Mouse (Mus musculus) cerebellum, adult 18-20 months (tissue): ENCODE results near the gene Pusl1.

Experiments
- DNase-seq, 2 experiments: peaks; one replicate each; pipeline ENCODE4 v3.0.0; 2021

Gene Pusl1

DNA sequence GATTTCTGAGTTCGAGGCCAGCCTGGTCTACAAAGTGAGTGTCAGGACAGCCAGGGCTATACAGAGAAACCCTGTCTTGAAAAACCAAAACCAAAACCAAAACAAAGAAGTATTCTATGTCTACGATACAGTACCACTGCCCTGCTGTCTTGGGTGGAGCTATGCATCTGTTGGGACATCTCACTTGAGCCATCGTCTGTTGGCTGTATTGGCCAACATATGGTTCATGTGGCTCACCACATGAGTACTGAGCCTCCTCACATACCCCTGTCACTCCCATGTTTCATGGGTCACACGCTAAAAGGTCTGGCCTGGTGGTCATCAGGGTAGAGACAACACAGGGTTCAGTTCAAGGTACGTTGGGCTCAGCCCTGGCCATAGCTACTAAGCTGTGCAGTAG is 5.3 kb downstream of the Pusl1 start:
- DNase-seq, result no peak

DNA sequence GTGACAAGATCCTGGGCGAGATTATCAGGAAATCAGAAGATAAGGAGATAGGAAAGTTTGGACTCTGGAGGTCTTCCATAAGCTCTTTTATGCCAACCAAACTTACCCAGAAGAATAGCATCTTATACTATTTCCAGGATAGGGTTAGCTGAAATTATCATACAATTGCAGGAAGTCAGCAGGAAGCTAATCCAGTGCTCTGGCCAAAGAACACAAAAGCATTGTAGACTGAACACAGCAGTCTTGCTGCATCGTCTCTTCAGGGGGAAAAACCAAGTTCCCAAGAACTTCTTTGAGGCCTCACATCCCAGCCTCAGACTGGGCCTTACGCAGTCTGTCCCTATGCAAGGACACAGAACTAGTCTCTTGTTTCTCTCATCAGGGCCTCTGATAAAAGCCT is 8.0 kb downstream of the Pusl1 start:
- no peak for DNase-seq

DNA sequence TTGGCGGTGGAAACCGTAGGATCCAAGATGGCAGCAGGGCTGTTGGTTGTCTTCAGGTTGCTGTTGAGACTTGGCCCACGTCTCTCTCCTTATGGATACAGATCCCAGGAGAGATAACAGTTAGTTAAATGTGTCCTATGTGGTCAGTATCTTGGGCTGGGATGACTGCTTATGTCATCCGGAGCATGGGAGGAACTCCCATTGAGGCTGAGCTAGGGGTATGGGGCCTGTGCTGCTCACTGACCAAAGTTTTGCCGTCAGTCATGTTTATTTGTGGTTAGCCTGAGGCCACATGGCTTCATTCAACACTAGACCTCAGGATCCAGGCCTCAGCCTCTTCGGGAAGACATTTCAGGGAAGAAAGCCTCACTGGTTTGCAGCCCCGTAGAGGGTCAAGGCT is 20.2 kb downstream of the Pusl1 start:
- no peak for DNase-seq

DNA sequence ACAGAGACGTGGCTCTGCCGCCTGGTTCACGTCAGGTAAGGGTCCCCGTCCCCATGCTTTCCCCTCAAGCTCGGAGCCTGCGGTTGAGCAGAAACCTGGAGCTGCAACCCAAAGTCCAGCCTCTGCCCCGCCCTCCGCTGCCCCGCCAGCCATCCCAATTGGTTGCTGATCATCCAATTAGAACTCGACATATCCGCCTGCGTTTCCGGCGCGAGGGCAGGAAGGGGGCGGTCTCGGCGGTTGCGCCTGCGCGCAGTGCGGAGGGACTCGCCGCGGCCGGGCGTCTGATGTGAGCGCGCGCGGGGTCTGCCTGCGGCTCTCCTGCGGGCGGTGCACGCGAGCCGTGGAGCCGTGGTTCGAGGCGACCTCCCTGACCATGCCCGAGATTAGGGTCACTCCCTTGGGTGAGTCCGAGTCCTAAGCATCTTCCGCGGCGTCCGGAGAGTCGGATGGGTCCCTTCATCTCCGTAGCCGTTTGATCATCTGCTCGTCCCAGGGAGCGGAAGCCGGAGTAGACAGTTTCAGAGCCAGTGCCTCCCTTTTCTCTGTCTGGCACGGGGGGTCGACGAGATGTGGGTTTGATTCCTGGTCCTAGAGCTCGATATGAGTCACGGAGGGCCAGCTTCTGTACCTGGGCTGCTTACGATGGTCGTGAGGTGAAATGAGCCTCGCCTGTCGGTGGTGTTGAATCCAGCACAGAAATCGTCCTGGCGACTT is 22.1 kb downstream of the Pusl1 start, which contains the start of the genes Cptp and Ints11:
TSS of gene Cptp (minus strand) at position 124 of the 717 bp plus-strand sequence.
TSS of gene Ints11 (plus strand) at position 230 of the 717 bp plus-strand sequence.
- DNase-seq, result peak; percentile 96 to 98

DNA sequence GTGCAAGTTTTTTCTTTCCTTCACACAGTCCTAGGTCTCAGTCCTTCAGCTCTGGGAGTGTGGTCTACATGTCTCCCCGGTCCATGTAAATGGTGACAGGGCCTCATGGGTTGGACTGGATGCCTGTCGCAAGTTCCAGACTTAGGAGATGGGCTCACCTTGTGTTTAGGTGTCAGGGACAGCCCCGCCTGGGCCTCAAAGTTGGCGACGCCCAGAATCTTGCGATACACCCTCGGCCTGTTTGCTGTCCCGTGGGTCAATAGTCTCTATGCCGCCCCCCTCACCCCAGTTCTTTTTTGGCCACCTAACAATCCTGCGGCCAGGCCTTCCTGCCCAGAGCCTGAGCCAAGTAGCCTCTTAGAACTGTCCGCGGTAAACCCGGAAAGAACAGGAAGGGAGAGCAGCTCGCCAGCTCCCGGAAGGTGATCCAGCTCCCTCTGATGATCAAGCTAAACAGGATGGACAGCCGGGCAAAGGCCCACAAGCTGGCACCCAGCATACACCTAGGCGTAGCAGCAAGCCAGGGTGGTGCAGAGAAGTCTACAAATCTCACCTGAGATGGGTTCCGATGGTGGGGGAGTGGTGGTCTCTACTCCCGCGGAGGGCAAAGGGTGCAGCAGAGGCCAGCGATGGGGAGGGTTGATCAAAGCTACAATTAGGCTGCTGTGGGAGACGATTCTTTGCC is 22.8 kb downstream of the Pusl1 start:
- DNase-seq, result no peak

DNA sequence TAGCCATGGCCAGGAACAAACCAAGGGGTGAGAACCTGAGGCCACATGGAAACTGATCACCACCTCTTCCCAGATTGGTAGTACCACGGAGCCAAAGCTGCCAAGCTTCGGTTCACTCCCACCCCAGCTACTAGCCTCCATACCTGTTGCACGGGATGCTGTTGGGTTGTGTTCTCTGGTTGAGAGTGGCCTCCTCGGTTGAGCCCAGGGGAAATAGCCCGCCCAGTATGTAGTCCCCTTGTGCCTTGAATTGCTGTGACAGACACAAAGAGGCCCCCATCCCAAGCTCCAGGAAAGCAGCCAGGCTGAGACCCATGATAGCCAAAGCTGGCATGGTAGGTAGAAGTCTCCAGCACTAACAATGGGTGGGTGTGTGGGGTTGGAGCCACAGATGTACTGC is 28.6 kb downstream of the Pusl1 start, which contains the start of gene Tas1r3:
TSS of gene Tas1r3 (minus strand) at position 362 of the 400 bp plus-strand sequence.
- DNase-seq, result no peak

DNA sequence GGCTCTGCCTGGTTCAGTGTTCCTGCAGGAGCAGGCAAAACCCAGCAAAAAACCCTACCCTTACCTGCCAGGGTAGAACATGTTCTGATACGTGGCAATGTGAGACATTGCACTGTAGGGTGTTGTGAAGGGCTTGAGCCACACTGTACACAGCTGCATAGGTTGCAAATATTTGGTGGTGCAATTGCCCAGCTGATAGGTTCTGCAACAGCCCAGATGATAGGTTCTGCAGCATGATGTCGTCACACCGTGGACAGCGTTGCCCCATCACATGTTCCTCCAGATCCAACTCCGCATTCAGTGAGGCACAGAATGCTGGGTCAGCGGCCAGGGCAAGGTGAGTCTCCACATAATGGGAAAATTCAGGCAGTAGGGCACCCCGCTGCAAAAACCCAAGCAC is 29.8 kb downstream of the Pusl1 start:
- DNase-seq, result peak in 1 of 2 experiments; percentile 8

DNA sequence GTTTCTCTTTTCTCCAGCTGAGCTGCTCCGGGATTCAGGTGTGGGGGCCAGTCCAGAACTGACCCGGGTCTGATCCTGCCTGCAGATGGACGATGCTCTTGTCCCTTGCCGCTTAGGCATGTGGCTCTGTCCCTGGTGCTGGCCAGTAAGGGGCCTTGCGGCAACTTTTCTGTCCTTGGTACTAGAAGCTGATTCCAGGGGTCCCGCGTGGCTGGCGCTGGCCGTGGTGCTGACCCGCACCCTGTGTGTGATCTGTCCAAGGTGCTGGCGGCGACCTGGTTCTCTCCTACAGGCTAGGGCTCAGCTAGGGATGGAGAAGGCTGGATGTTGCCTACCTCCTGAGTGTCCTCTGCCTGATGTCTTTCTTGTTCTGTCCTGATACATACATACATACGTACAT is 32.3 kb downstream of the Pusl1 start:
- DNase-seq, result no peak

DNA sequence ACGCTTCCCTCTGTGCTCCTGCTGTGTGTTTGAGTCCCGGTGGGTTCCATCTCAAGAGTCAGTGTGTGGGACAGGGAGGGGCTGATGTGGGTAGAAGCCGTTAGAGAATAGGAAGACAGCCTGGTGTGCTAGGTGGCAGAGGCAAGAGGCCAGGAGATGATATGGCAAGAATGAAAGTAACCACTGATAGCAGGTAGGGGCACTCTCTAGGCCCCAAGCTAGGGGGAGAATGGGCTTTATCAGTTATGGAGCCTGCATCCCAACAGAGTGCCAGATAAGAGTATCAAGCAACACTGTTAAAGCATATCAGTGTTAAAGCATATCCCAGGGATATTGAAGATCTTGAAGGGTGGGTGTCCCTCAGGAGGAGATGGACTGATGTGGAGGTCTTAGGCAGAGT is 34.7 kb downstream of the Pusl1 start:
- no peak for DNase-seq

DNA sequence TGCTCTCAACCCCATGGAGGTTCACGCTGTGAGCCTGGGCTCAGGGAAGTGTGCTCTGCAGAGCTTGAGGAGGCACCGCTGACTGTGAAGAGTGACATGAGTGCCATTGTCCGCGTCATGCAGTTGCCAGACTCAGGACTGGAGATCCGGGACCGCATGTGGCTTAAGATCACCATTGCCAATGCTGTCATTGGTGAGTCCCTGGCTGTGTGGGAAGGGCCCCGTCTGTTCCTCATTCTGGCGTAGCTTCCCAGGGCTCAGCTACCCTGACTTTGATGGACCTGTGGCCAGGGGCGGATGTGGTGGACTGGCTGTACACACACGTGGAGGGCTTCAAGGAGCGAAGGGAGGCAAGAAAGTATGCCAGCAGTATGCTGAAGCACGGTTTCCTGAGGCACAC is 35.5 kb downstream of the Pusl1 start:
- DNase-seq, result peak in 1 of 2 experiments; percentile 48

DNA sequence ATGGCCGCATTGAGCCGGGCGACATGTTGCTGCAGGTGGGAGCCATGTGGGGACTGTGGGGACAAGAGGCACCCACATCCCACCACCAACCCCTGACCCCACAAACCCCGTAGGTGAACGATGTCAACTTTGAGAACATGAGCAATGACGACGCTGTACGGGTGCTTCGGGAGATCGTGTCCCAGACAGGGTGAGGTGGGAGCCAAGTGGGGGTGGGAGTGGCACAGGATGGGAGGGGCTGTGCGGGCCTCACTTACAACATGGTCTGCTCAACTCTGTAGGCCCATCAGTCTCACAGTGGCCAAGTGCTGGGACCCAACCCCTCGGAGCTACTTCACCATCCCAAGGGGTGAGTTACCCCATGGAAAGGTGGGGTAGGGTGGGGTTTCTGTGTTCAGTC is 36.6 kb downstream of the Pusl1 start:
- no peak for DNase-seq

DNA sequence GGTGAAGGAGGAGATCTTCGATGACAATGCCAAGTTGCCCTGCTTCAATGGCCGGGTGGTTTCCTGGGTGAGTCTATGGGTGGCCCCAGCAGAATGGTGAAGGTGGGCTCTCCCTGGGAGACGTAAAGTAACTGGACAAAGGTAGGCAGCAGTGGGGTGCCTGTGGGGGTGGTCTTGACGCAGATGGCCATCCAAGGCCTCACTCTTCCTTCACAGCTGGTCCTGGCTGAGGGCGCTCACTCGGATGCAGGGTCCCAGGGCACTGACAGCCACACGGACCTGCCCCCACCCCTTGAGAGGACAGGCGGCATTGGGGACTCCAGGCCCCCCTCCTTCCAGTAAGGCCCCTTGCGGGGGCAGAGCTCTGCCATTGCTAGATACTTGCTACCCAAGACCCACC is 38.2 kb downstream of the Pusl1 start:
- no peak for DNase-seq

DNA sequence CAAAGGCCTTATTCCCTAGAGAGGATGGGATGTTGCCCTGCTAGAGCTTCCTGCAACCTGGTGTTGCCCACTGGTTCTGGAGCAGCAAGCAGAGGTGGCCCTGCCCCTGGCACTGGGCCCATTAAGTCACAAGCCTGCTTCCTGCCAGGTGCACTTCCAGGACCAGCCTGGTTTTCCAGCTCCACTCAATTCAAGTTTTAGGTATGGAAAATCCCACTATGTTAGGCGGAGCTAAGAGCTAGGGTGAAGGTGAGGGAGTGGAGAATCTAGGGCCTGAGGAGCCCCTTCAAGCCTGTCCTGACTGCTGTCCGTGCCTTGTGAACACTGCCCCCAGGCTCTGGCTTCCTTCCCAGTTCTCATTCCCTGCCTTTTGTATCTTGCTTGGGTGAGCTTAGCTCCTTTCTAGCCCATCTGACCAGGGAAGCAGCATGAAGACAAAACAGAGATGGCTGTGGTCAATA is 39.6 kb downstream of the Pusl1 start:
- peak; percentile 59 for DNase-seq

DNA sequence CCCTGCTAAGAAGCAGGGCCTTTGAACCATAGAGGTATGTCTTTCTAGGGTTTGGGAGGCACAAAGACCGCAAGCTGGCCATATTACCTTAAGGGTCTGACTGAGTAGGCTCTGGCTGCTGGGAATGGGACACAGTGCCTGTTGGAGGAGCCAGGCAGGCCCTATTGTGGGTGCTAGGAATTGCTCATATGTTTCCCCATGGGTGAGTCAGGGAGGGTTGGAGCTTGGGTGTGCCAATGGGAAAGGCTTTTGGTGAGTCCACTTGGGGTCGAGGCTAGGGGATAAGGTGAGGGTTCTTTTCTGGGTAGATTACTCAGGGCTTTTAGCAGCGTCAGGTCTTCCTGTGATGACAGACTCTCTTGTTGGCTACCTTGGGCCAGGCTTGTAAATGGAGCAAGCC is 40.2 kb downstream of the Pusl1 start:
- peak in 1 of 2 experiments; percentile 7 for DNase-seq

DNA sequence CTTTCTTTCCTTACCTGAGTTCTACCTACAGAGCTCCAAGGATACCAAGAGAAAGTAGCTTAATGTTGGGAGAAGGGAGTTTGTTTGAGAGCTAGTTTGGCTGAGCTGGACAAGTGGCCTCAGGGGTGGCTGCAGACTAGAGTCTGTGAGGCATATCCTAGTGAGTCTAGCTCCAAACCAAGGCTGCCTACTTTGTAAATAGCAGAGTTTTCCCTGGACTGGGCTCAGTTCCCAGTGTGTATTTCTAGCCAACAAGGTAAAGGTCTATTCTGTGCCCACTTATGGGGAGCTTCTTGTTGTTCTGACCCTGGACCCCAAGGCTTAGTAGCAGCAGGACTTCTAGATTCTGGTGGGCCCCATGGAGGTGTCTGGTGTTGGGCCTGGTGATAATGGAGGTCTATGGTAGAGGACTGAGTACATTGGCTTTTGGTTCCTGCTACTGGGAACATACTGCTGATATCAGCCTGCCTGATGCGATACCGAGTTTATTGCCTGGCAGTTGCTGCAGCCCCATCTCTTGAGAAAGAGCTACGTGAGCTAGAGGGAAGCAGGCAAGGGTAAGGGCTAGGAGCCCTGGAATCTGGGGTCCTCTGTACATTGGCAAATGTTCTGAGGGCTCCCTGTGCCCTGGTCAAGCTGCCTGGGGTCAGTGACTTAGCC is 41.7 kb downstream of the Pusl1 start:
- peak in 1 of 2 experiments; percentile 14 for DNase-seq

DNA sequence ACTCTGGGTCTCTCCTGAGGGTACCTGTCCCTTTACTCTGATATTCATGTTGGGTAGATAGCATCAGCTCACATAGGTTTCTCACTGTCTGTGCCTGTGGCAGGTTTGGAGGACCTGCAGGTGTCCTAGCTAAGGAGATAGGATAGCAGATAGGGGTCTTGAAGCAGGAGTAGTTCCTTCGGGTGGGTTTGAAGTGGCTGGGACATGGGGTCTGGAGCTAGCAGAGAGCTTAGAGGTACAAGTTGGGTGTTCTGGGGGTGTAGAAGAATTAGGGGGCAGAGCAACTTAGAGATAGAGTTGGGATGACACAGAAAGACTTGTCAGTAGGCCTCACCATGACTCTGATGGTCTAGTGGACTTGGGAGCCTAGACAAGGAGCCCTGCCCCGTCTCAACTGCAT is 42.2 kb downstream of the Pusl1 start:
- DNase-seq, result no peak

DNA sequence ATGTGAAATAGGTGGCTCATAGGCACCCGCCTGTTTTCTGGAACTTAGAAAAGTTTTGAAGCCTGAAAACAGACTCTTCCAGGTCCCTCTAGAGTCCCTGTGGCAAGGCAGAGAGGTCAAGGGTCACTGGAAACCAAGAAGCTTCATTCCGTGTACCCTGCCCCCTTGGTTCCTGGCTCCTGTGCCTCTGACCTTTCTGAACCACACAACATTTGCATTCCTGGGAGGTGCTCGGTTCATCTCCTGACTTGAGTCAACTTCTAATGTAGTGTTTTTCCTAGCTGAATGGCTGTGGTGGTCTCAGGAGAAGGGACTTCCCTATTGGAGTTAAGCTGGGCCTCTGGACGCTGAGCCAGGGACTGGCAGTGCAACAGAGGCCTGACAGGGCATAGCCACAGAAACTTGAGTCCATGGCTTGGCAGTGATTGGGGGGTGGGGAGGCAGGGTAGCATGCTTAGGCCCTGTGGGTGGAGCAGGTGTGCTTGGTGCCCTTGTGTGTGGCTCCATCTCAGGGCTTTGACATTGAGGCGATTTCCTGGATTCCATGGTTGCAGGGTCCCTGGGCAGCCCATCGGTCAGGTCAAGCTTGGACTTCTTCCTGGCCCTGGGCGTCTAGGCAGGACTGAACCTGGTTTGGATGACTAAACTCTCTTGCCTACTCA is 43.0 kb downstream of the Pusl1 start:
- no peak for DNase-seq

DNA sequence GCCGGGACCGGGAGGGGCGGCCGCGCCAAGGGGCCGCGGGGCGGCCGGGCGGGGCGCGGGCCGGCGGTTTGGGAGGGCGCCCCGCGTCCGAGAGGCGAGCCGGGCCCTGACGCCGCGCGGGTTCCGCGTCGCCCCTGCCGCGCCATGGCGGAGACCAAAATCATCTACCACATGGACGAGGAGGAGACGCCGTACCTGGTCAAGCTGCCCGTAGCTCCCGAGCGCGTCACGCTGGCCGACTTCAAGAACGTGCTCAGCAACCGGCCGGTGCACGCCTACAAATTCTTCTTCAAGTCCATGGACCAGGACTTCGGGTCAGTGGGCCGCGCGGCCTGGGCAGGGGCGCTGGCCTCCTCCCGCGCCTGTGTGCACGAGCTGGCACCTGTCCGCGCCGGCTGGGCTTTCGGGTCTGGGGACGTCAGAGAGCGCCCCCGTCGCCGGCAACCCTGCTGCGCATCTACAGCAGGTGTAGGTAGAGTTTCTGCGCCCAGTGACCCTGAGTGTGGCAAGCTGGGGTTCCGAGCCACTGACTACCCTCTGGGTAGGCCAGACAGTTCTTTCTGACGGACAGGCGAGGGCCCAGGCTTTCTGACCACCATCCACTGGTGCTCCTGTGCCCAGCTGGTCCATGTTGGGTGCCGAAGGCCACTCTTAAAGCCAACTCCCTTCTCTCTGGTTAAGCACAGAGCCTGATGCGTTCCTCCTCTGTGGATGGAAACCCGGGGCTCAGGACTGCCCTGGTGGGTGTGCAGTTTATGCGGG is 43.8 kb downstream of the Pusl1 start:
- peak in 1 of 2 experiments; percentile 54 for DNase-seq

DNA sequence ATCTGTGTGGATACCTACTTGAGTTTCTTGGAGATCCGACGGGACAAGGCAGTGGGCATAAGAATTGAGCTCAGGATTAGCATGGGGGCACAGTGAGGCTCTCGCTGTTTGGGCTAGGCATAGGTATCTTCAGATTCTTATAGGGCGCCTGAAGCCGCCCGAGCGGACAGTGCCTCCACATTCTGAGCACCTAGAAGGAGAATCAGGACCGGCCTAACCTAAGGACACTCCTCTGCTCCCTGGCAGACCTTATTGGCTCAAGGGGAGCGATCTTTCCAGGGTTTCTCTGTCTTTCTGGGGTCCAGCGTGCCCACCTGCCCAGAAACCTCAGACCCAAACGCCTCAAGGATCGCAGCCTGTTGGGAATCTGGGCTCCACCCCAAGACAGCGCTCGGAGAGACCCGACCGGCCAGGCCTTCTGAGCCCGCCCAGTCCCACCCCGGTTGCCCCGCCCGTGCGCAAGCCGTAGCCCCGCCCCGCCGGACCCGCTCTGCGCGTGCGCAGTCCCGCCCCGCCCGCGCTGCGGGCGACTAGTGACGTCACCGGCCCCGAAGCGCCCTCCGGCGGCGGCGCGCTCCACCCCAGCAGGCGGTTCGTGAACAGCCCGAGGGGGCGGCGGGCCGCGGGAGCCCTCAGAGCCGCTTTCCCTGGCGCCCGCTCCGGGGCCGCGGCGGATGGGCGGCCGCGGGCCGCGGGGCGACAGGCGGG is 44.6 kb downstream of the Pusl1 start, which contains the start of gene Dvl1:
TSS of gene Dvl1 (plus strand) at position 532 of the 708 bp plus-strand sequence.
- peak; percentile 88 to 98 for DNase-seq

DNA sequence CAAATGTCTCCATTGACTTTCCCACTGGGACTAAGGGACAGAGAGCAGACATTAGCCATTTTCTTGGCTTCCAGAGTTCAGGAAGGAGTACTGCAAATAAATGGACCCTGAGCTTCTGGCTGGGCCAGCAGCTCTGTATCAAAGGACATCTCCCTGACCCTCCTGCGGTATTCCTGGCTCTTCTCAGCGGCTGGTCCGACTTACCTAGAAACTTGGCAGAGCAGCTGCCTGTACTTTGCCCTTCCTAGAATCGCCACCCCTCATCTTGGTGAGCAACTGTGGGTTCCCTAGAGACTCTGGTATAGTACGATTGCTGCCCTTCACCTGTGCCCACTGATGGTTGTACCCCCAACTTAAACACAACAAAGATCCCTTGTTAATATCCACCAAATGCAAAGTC is 48.4 kb downstream of the Pusl1 start:
- DNase-seq, result no peak

DNA sequence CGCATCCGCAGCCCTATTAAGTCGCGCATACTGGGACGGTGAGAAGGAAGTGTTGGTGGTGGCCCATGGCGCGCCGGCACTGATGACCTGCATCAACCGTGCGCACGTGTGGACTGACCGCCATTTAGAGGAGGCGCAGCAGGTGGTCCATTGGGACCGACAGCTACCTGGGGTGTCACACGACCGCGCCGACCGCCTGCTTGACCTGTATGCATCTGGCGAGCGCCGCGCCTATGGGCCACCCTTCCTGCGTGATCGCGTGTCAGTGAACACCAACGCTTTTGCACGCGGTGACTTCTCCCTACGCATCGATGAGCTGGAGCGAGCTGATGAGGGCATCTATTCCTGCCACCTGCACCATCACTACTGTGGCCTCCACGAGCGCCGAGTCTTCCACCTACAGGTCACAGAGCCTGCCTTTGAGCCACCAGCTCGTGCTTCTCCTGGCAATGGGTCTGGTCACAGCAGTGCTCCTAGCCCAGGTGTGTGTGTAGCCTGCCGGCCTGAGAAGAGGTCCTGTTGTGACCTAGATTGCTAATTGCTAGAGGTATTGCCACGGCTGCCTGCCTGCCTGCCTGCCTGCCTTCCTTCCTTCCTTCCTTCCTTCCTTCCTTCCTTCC is 49.8 kb downstream of the Pusl1 start:
- DNase-seq, result peak in 1 of 2 experiments; percentile 55
